Mouse (Mus musculus): ENCODE measurements around the gene Gm11099.

Gm11099 gene

GRCm38 (mm10) chr2:58859134-58859533 lies at the start of gene Gm11099:
Gene Gm11099, plus strand, starts transcription at chr2:58859434.
- no peak for DNase-seq

GRCm38 (mm10) chr2:58812941-58813340 lies 46.3 kb upstream of the Gm11099 start:
- no peak for DNase-seq

- no peak for DNase-seq
These were observed 30.2 kb upstream of the Gm11099 start for GRCm38 (mm10) chr2:58828910-58829600.

GRCm38 (mm10) chr2:58829981-58830742 lies 29.1 kb upstream of the Gm11099 start:
- DNase-seq = peak; percentile 58 to 80

- peak; percentile 53 to 81 for DNase-seq
These were observed 26.8 kb upstream of the Gm11099 start for GRCm38 (mm10) chr2:58832253-58832980.

GRCm38 (mm10) chr2:58841021-58841420 lies 18.2 kb upstream of the Gm11099 start:
- DNase-seq = no peak

GRCm38 (mm10) chr2:58842443-58842842 lies 16.8 kb upstream of the Gm11099 start:
- DNase-seq = no peak

- no peak for DNase-seq
These were observed 14.7 kb upstream of the Gm11099 start for GRCm38 (mm10) chr2:58844499-58844898.

GRCm38 (mm10) chr2:58879876-58880275 lies 20.6 kb downstream of the Gm11099 start:
- DNase-seq = no peak

- DNase-seq = no peak
These were observed 45.8 kb downstream of the Gm11099 start for GRCm38 (mm10) chr2:58905057-58905456.

GRCm38 (mm10) chr2:58906814-58907516 lies 47.7 kb downstream of the Gm11099 start:
- peak in 1 of 2 experiments; percentile 3 for DNase-seq

GRCm38 (mm10) chr2:58912339-58912738 lies 53.1 kb downstream of the Gm11099 start:
- no peak for DNase-seq

- no peak for DNase-seq
These were observed 59.1 kb downstream of the Gm11099 start for GRCm38 (mm10) chr2:58918351-58918750.

- DNase-seq = no peak
These were observed 66.3 kb downstream of the Gm11099 start for GRCm38 (mm10) chr2:58925551-58925950.

GRCm38 (mm10) chr2:58941361-58941760 lies 82.1 kb downstream of the Gm11099 start:
- DNase-seq = no peak

- DNase-seq = no peak
These were observed 89.6 kb downstream of the Gm11099 start for GRCm38 (mm10) chr2:58948796-58949195.

- DNase-seq = no peak
These were observed 92.9 kb downstream of the Gm11099 start for GRCm38 (mm10) chr2:58952101-58952500.

- no peak for DNase-seq
These were observed 97.1 kb downstream of the Gm11099 start for GRCm38 (mm10) chr2:58956351-58956750.

- DNase-seq = no peak
These were observed 97.6 kb downstream of the Gm11099 start for GRCm38 (mm10) chr2:58956770-58957300.
